Mouse (Mus musculus) ES-CJ7 (cell line): ENCODE results near the gene Evi2a.

Experiments used
- DNase-seq: peaks from one replicate; pipeline ENCODE4 v3.0.0; 2011; ENCODE audit warnings: low read depth, low spot score

The Evi2a gene

DNA sequence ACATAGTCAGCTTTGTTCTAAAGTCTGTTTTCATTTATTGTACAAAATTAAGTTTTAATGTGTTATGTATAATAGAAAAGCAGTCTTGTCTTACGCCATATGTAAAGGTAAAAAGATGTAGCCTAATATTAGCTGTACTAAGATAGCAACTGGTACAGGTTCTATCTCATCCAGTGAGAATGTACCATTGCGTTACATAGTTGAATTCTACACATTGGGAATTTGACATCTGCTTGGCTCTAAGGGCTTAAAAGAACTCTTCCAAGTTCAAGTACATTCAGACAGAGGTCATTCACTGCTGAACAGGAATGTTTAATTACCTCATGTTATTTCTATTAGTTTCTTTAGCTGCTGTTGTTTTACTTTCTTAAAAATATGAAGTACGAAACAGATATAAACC lies 3.9 kb downstream of the Evi2a start:
- DNase-seq: no peak

GRCm38 (mm10) chr11:79524310-79524575 lies 6.2 kb downstream of the Evi2a start:
- no peak for DNase-seq

- no peak for DNase-seq
These were observed 6.7 kb downstream of the Evi2a start, which contains the start of gene Evi2b for GRCm38 (mm10) chr11:79523560-79524309. Evi2b (minus strand) TSS chr11:79523762.

DNA sequence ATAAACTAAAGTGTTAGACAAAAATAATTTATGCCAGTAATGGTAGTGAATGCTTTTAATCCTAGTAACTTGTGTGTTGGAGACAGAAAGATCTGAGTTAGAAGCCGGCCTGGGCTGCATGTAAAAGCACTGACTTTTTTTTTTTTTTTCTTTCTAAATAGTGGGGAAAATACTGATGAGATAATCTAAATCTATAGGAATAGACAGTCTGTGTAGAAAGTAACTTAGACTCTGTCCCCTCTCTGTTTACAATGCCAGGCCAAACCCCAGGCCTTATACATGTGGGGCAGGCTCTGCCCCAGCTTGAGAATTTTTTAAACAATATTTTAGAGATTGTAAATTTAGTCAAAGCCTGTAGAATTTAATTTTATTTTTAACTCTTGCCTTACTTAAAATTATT lies 7.5 kb downstream of the Evi2a start:
- DNase-seq: no peak

- no peak for DNase-seq
These were observed 8.5 kb downstream of the Evi2a start for GRCm38 (mm10) chr11:79521930-79522329.

GRCm38 (mm10) chr11:79520772-79521171 lies 9.6 kb downstream of the Evi2a start:
- DNase-seq: no peak

DNA sequence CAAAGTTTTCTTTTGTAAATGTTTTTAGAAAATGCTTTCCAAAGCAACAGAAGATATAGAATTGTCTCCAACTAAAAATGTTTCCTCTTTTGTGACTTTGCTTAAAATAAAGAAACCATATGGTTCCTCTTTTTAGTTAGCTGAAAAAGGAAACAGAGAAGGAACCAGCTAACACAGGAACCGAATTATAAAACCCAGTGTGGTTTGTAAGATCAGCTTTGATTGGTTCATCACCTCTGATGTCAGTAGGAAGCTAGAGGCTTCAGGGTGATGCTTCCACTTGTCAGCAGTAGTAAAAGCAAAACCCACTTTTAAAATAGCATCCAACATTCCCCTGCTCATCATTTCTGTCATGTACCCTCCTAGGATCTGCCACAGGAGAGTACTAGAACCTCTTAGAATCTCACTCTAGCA lies 10.5 kb downstream of the Evi2a start:
- DNase-seq: no peak

DNA sequence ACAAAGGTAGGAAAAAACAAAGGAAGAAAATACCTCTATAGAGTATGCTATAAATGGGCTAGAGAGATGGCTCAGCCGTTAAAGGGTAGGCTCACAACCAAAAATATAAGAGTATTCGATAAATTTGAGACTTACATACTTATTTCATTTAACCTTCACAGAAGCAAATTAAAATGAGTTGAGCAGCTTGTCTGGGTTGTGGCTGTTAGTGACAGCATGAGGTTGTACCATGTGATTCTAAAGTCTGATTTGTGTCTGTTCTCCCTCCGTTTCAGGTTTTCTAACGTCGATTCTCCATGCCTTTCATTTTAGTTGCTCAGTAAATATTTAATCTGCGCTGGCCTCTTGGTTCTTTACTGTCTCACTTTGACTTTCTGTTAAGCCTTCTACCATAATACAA lies 11.1 kb downstream of the Evi2a start:
- DNase-seq: no peak

DNA sequence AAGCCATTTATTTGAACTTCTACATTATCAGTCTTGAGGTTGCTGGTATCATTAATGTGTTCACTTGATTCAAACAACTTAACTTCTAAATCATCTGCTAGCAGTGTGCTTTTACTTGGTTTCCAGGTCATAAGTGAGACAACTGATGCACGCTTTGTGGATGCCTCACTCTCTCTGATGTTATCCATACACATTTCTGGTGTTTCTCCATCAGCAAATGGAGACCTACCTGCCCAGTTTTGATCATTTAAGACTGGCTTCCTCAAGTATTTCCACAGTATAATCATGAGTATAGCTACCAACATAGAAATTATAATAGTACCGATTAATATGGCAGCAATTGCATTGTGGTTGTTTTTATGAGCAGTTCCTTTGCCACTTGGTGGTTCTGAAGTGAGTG lies 14.6 kb downstream of the Evi2a start:
- no peak for DNase-seq

DNA sequence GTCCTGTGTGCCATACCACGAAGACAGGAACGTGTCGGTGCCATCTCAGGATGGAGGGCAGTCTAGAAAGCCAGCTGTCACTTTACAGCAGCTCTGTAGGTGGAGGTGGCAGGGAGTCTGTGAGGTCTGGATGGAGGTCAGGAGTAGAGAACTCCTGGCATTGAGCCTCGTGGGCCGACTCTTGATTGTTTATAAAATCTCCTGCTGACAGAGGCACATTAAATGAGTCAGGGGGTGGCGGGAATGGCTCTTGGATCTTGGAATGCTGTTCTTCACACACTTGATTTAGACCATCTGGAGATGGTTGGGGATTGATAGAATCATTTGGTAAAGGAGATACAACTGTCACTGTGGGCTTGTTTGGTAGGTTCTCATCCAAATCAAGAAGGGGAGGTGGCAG lies 15.1 kb downstream of the Evi2a start:
- DNase-seq: no peak

DNA sequence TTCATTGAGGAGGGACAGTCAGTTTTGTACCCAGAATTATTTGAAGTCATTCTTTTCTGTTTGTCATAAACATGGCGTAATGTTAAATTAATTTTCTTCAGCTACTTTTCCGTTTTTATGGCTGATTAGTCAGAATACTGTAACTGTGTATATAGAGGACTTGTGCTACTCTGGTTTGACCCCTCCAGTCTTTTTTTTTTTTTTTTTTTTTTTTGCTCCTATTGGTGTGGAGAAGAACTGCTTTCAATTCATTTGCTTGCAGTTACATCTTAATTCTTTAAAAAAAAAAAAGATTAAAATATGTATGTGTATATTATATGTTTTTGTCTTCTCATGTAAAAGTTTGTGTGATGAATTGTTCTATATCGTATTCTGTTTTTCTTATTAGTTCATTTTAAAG lies 18.4 kb downstream of the Evi2a start:
- no peak for DNase-seq

GRCm38 (mm10) chr11:79504506-79504905 lies 25.9 kb downstream of the Evi2a start:
- no peak for DNase-seq

DNA sequence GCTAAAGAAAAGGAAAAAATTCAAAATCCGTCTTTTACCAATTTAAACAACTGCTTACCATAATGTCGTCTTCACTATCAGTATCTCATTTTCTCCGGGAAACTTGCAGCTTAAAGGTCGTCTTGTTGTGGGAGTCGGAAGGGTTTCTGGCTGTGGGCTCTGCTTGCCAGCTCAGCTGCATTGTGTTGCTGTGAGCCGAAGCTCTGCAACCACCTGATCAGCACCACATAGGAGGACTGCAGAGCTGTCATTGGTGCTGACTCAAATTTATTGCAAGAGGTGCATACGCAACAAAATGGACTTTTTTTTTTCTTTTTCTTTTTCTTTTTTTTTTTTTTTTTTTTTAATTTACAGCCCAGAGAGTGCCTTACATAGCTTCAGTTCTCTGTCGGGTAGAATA lies 26.6 kb downstream of the Evi2a start, which contains the start of gene Omg:
Gene Omg, minus strand, starts transcription at position 240 of the 400 bp plus-strand sequence.
- DNase-seq: no peak

- DNase-seq: no peak
These were observed 27.5 kb downstream of the Evi2a start for GRCm38 (mm10) chr11:79502917-79503316.

DNA sequence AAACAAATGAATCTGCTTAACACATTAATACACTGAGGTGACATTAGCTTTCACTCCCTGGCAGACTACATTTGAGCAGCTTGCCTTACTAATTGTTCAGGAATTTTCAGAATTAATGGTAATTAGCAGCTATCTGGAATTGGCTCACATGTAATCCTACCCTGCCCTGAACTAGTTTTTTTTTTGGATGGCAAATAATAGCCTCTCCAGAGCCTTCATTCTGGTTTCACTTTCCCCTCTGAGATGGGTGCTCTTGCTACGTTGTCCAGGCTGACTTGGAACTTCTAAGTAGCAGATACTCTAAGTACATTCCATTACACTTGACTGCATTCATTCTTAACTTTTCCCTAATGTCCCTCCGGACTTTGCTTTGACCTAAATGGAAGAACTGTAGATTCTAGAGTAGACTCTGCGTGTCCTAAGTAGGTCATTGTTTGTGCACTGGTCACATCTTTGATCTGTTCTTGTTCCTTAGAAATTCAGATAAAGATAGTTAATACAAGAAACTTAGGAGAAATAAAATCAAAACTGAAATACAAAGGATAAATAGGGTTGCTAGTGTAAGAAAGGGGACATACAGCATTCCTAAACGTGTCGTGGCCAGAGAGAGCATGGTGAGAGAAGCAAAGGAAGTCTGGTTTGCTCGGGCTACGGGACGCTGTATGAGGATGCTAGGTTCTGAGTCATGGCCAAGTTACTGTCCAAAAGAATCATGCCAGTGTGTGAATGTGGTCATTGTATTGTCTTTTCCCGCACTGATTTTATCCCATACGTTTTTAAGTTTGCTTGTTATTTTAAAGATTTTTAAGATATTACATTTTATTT lies 35.2 kb downstream of the Evi2a start:
- no peak for DNase-seq

DNA sequence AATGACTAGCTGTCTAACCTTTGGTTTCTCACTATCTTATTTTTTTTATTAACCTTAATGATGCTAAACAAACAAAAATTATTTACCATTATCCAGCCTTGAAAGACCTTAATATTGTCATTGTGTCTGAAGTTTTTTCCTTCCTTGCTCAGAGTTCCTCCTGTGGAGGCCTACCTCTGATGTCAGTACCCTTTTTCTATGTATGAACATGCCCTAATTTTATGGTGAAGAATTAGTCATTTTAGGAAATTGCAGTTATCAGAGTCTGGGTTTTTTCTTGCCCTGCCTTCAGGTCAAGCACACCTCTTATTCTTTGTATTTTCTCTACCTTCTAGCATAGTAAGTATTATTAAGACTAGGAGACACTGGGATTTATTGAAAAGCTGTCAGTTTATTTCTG lies 45.7 kb downstream of the Evi2a start:
- no peak for DNase-seq

- DNase-seq: peak; percentile 26
These were observed 46.4 kb downstream of the Evi2a start for GRCm38 (mm10) chr11:79483876-79484528.

GRCm38 (mm10) chr11:79483392-79483791 lies 47.0 kb downstream of the Evi2a start:
- no peak for DNase-seq
